Mouse (Mus musculus) kidney, embryonic 16.5 days (tissue): Measurements from ENCODE around the gene Hyou1. TPM values are rescaled to one million over a fixed set of nuclear protein-coding genes. Genes with fewer than 3 reads are reported as not detected.
A peak's percentile ranks its signal among the peaks of the same experiment; 100 is the strongest.
"Not testable (repeated sequence)": the region's sequence is repeated elsewhere in the genome, so short reads cannot be mapped to it uniquely, and the experiment has no call there.

ENCODE experiments used
- ATAC-seq: fragments of 200-750 bp; cut with Nextera tagmentation; 2 replicates; pipeline ENCODE4 v1.8.0; 2017; ENCODE audit warnings: moderate TSS enrichment; ENCODE audit not compliant: low FRiP score, low TSS enrichment
- H3K27ac ChIP-seq: fragments of 300-500 bp; sonication (generic); 2 replicates; pipeline ENCODE4 v1.5.1; 2014; ENCODE audit warnings: low read length
- H3K27me3 ChIP-seq: fragments of 300-500 bp; sonication (generic); 2 replicates; pipeline ENCODE4 v1.6.1; 2014; ENCODE audit warnings: low read length, control low read depth, mixed read lengths; ENCODE audit not compliant: insufficient read depth
- H3K36me3 ChIP-seq: fragments of 300-500 bp; sonication (generic); 2 replicates; pipeline ENCODE4 v1.6.1; 2014; ENCODE audit warnings: low read length, control low read depth, mixed read lengths; ENCODE audit not compliant: insufficient read depth
- H3K4me1 ChIP-seq: fragments of 300-500 bp; sonication (generic); 2 replicates; pipeline ENCODE4 v1.6.1; 2014; ENCODE audit warnings: low read length, control low read depth, mixed read lengths; ENCODE audit not compliant: insufficient read depth
- H3K4me2 ChIP-seq: fragments of 300-500 bp; sonication (generic); replicated peaks from 2 replicates; pipeline ENCODE4 v1.6.1; 2014; ENCODE audit warnings: low read depth, low read length
- H3K4me3 ChIP-seq: fragments of 300-500 bp; sonication (generic); 2 replicates; pipeline ENCODE4 v1.5.1; 2014; ENCODE audit warnings: mild to moderate bottlenecking, low read length
- H3K9ac ChIP-seq: fragments of 300-500 bp; sonication (generic); replicated peaks from 2 replicates; pipeline ENCODE4 v1.6.1; 2014; ENCODE audit warnings: low read length
- H3K9me3 ChIP-seq: fragments of 300-500 bp; sonication (generic); 2 replicates; pipeline ENCODE4 v1.6.1; 2016; ENCODE audit warnings: low read length, control low read depth
- WGBS: fragments of 180-500 bp; shearing (Covaris S2); extraction: QIAGEN DNeasy Blood & Tissue Kit; methylation state at CpG from one replicate; pipeline ENCODE4 v1.1.7; 2014; 5-methylcytosine and 5-hydroxymethylcytosine counted together
- polyA plus RNA-seq: library from polyadenylated mRNA; unstranded; fragments of >200 nt; fragmentation: Nextera tagmentation; extraction: Ambion mirVana; gene quantifications from 2 replicates; pipeline ENCODE4 v1.2.1, GENCODE M21; 2015

Gene Hyou1
- 48.0 and 51.2 TPM in 2 replicates for polyA plus RNA-seq

- peaks cover 17% of the 10 kb centered on the region for H3K4me1 ChIP-seq
- ATAC-seq, result peak; percentile 98
- WGBS, result under 1% methylated on average over 83 of the region's 83 CpGs
- H3K27me3 ChIP-seq, result no peaks in the 10 kb centered on the region
- H3K9ac ChIP-seq, result peak within 1 kb of the TSS; percentile 90
- peaks cover 33% of the 10 kb centered on the region for H3K36me3 ChIP-seq
- peak within 1 kb of the TSS; percentile 93 for H3K27ac ChIP-seq
- H3K4me3 ChIP-seq, result peak within 1 kb of the TSS; percentile 87
- no peaks in the 10 kb centered on the region for H3K9me3 ChIP-seq
- peak within 1 kb of the TSS; percentile 96 for H3K4me2 ChIP-seq
Measured at GRCm38 (mm10) chr9:44379054-44379834, at the start of gene Hyou1. Hyou1 (plus strand) TSS chr9:44379490.

GRCm38 (mm10) chr9:44330736-44331135, 48.6 kb upstream of the Hyou1 start:
- no peaks in the 10 kb centered on the region for H3K27me3 ChIP-seq
- H3K9me3 ChIP-seq, result no peaks in the 10 kb centered on the region
- no peak overlapping the region for H3K4me3 ChIP-seq
- H3K4me1 ChIP-seq, result peaks cover 10% of the 10 kb centered on the region
- no peak for ATAC-seq
- no peak overlapping the region for H3K4me2 ChIP-seq
- no peak overlapping the region for H3K9ac ChIP-seq
- H3K27ac ChIP-seq, result no peak overlapping the region
- 90% methylated on average over 6 of the region's 6 CpGs for WGBS
- H3K36me3 ChIP-seq, result peaks cover 50% of the 10 kb centered on the region

- Histone ChIP-seq H3K27ac (no peak overlapping the region), H3K9ac (no peak overlapping the region), H3K4me3 (no peak overlapping the region), H3K4me1 (peaks cover 17% of the 10 kb centered on the region), H3K9me3 (no peaks in the 10 kb centered on the region), H3K4me2 (no peak overlapping the region), H3K27me3 (no peaks in the 10 kb centered on the region), H3K36me3 (peaks cover 56% of the 10 kb centered on the region)
- WGBS, result 95% methylated on average over 13 of the region's 13 CpGs
- no peak for ATAC-seq
Measured at GRCm38 (mm10) chr9:44332918-44333638, 46.2 kb upstream of the Hyou1 start.

- WGBS, result under 1% methylated on average over 90 of the region's 91 CpGs
- H3K9me3 ChIP-seq, result no peaks in the 10 kb centered on the region
- H3K27ac ChIP-seq, result peak within 1 kb of the TSS; percentile 98
- H3K9ac ChIP-seq, result peak within 1 kb of the TSS; percentile 98
- H3K36me3 ChIP-seq, result peaks cover 53% of the 10 kb centered on the region
- H3K27me3 ChIP-seq, result no peaks in the 10 kb centered on the region
- peak within 1 kb of the TSS; percentile 99 for H3K4me3 ChIP-seq
- H3K4me2 ChIP-seq, result peak within 1 kb of the TSS; percentile 75
- ATAC-seq, result peak; percentile 97
- H3K4me1 ChIP-seq, result peaks cover 15% of the 10 kb centered on the region
Measured at GRCm38 (mm10) chr9:44334396-44335330, 44.6 kb upstream of the Hyou1 start, which contains the start of gene H2afx. H2afx (plus strand) TSS chr9:44334694.

- H3K9ac ChIP-seq, result peak overlapping the region; percentile 98
- H3K36me3 ChIP-seq, result peaks cover 47% of the 10 kb centered on the region
- peak overlapping the region; percentile 98 for H3K27ac ChIP-seq
- no peak; the same call in 1 of the 2 replicates for ATAC-seq
- no peaks in the 10 kb centered on the region for H3K27me3 ChIP-seq
- peaks cover 15% of the 10 kb centered on the region for H3K4me1 ChIP-seq
- H3K4me2 ChIP-seq, result peak overlapping the region; percentile 75
- H3K4me3 ChIP-seq, result peak overlapping the region; percentile 99
- H3K9me3 ChIP-seq, result no peaks in the 10 kb centered on the region
- under 1% methylated on average over 50 of the region's 50 CpGs for WGBS
Measured at GRCm38 (mm10) chr9:44335331-44336092, 43.8 kb upstream of the Hyou1 start.

- Histone ChIP-seq H3K4me3 (peak overlapping the region; percentile 99), H3K27ac (peak overlapping the region; percentile 98), H3K9me3 (no peaks in the 10 kb centered on the region), H3K4me2 (peak overlapping the region; percentile 75), H3K36me3 (peaks cover 43% of the 10 kb centered on the region), H3K27me3 (no peaks in the 10 kb centered on the region), H3K4me1 (peaks cover 15% of the 10 kb centered on the region), H3K9ac (peak overlapping the region; percentile 98)
- 1% methylated on average over 5 of the region's 5 CpGs for WGBS
- ATAC-seq, result no peak
Measured at GRCm38 (mm10) chr9:44336093-44336406, 43.2 kb upstream of the Hyou1 start.

- not testable (repeated sequence) for H3K27me3 ChIP-seq, H3K9me3 ChIP-seq, H3K27ac ChIP-seq, ATAC-seq
- Histone ChIP-seq H3K36me3 (peaks cover 40% of the 10 kb centered on the region), H3K4me2 (peak overlapping the region; percentile 75), H3K4me1 (peaks cover 15% of the 10 kb centered on the region), H3K9ac (peak overlapping the region; percentile 60), H3K4me3 (peak overlapping the region; percentile 99)
- WGBS, result 26% methylated on average over 4 of the region's 4 CpGs
Measured at GRCm38 (mm10) chr9:44336513-44336912, 42.8 kb upstream of the Hyou1 start.

- 64% methylated on average over 3 of the region's 3 CpGs for WGBS
- Histone ChIP-seq H3K27me3 (no peaks in the 10 kb centered on the region), H3K36me3 (peaks cover 35% of the 10 kb centered on the region), H3K4me1 (peaks cover 15% of the 10 kb centered on the region), H3K27ac (no peak overlapping the region; the same call in 1 of the 2 replicates), H3K9me3 (no peaks in the 10 kb centered on the region), H3K4me2 (peak overlapping the region; percentile 75), H3K9ac (peak overlapping the region; percentile 60; the same call in 1 of the 2 replicates), H3K4me3 (peak overlapping the region; percentile 99)
- no peak for ATAC-seq
Measured at GRCm38 (mm10) chr9:44336964-44337363, 42.3 kb upstream of the Hyou1 start.
